Mouse (Mus musculus) midbrain, embryonic 14.5 days (tissue): ENCODE data around the gene Vmn1r114. TPM values are rescaled to one million over a fixed set of nuclear protein-coding genes. Genes with fewer than 3 reads are reported as not detected.
"Not testable (repeated sequence)": the region's sequence is repeated elsewhere in the genome, so short reads cannot be mapped to it uniquely, and the experiment has no call there.

Experiments used
- ATAC-seq: fragments of 200-750 bp; cut with Nextera tagmentation; 2 replicates; pipeline ENCODE4 v1.8.0; 2017; ENCODE audit warnings: moderate number of reproducible peaks, moderate library complexity; ENCODE audit not compliant: low FRiP score, low TSS enrichment
- DNase-seq: peaks from one replicate; pipeline ENCODE4 v3.0.0-alpha.2; 2015
- H3K27ac ChIP-seq: fragments of 300-500 bp; sonication (generic); replicated peaks from 2 replicates; pipeline ENCODE4 v1.5.1; 2014; ENCODE audit warnings: mild to moderate bottlenecking, low read depth, low read length, moderate library complexity
- H3K27me3 ChIP-seq: fragments of 300-500 bp; sonication (generic); 2 replicates; pipeline ENCODE4 v1.6.1; 2014; ENCODE audit warnings: low read length, control low read depth, mixed read lengths; ENCODE audit not compliant: control insufficient read depth, insufficient read depth
- H3K36me3 ChIP-seq: fragments of 300-500 bp; sonication (generic); 2 replicates; pipeline ENCODE4 v1.6.1; 2014; ENCODE audit warnings: low read length, control low read depth; ENCODE audit not compliant: control insufficient read depth, insufficient read depth
- H3K4me1 ChIP-seq: fragments of 300-500 bp; sonication (generic); 2 replicates; pipeline ENCODE4 v1.6.1; 2014; ENCODE audit warnings: mild to moderate bottlenecking, antibody characterized with exemption, low read length, control low read depth; ENCODE audit not compliant: control insufficient read depth, insufficient read depth
- H3K4me2 ChIP-seq: fragments of 300-500 bp; sonication (generic); 2 replicates; pipeline ENCODE4 v1.6.1; 2014; ENCODE audit warnings: mild to moderate bottlenecking, low read length, moderate library complexity
- H3K4me3 ChIP-seq: fragments of 300-500 bp; sonication (generic); replicated peaks from 2 replicates; pipeline ENCODE4 v1.5.1; 2014; ENCODE audit warnings: low read depth, low read length
- H3K9ac ChIP-seq: fragments of 300-500 bp; sonication (generic); replicated peaks from 2 replicates; pipeline ENCODE4 v1.6.1; 2014; ENCODE audit warnings: mild to moderate bottlenecking, low read length, moderate library complexity
- H3K9me3 ChIP-seq: fragments of 300-500 bp; sonication (generic); 2 replicates; pipeline ENCODE4 v1.6.1; 2016; ENCODE audit warnings: low read length, control low read depth, mixed read lengths; ENCODE audit not compliant: control insufficient read depth
- WGBS: fragments of 180-500 bp; shearing (Covaris S2); extraction: QIAGEN DNeasy Blood & Tissue Kit; methylation state at CpG from one replicate; pipeline ENCODE4 v1.1.7; 2014; 5-methylcytosine and 5-hydroxymethylcytosine counted together
- polyA plus RNA-seq: library from polyadenylated mRNA; unstranded; fragments of >200 nt; fragmentation: Nextera tagmentation; extraction: Ambion mirVana; gene quantifications from 2 replicates; pipeline ENCODE4 v1.2.1, GENCODE M21; 2014

The Vmn1r114 gene
- polyA plus RNA-seq, result not detected in 2 replicates

GRCm38 (mm10) chr7:20812086-20812485 lies at the start of gene Vmn1r114:
TSS of gene Vmn1r114 (minus strand) at chr7:20812186.
- H3K9ac ChIP-seq, H3K4me2 ChIP-seq, H3K9me3 ChIP-seq, H3K4me1 ChIP-seq, DNase-seq, H3K4me3 ChIP-seq, ATAC-seq, H3K27me3 ChIP-seq, H3K36me3 ChIP-seq, H3K27ac ChIP-seq: not testable (repeated sequence)
- WGBS, result no CpG with 5 or more reads among the region's 5 CpGs

GRCm38 (mm10) chr7:20844885-20845284 lies 32.9 kb upstream of the Vmn1r114 start, which contains the start of gene Vmn1r115:
TSS of gene Vmn1r115 (minus strand) at chr7:20844985.
- not testable (repeated sequence) for H3K4me2 ChIP-seq, H3K36me3 ChIP-seq, ATAC-seq, H3K9me3 ChIP-seq, DNase-seq, H3K9ac ChIP-seq, H3K27ac ChIP-seq, H3K4me1 ChIP-seq, H3K27me3 ChIP-seq, H3K4me3 ChIP-seq
- WGBS, result 92% methylated on average over 1 of the region's 3 CpGs

- H3K36me3 ChIP-seq, H3K4me2 ChIP-seq, DNase-seq, H3K4me3 ChIP-seq, H3K9me3 ChIP-seq, H3K9ac ChIP-seq, H3K27me3 ChIP-seq, H3K4me1 ChIP-seq, H3K27ac ChIP-seq, ATAC-seq: not testable (repeated sequence)
- 57% methylated on average over 2 of the region's 2 CpGs for WGBS
Observed at GRCm38 (mm10) chr7:20786985-20787384, 25.0 kb downstream of the Vmn1r114 start, which contains the start of gene Vmn1r113. TSS of gene Vmn1r113 (plus strand) at chr7:20787285.

GRCm38 (mm10) chr7:20770885-20771284 lies 41.1 kb downstream of the Vmn1r114 start, which contains the start of gene Vmn1r112:
TSS of gene Vmn1r112 (plus strand) at chr7:20771185.
- not testable (repeated sequence) for H3K4me3 ChIP-seq, DNase-seq, H3K4me1 ChIP-seq, ATAC-seq, H3K27ac ChIP-seq, H3K4me2 ChIP-seq, H3K9me3 ChIP-seq, H3K9ac ChIP-seq, H3K36me3 ChIP-seq, H3K27me3 ChIP-seq
- WGBS, result no CpG with 5 or more reads among the region's 3 CpGs

Other genes starting within 250 kb of the Vmn1r114 start
- gene Gm4141, start 235.9 kb downstream of the Vmn1r114 start, polyA plus RNA-seq, result not detected in 2 replicates
- not detected in 2 replicates for gene Gm4513, start 213.2 kb downstream of the Vmn1r114 start, polyA plus RNA-seq
- not detected in 2 replicates for gene Vmn1r107, start 143.3 kb downstream of the Vmn1r114 start, polyA plus RNA-seq
- gene Vmn1r111, start 109.0 kb downstream of the Vmn1r114 start, polyA plus RNA-seq, result not detected in 2 replicates
- not detected in 2 replicates for gene Gm10668, start 81.6 kb downstream of the Vmn1r114 start, polyA plus RNA-seq
- not detected in 2 replicates for gene Vmn1r112, start 41.0 kb downstream of the Vmn1r114 start, polyA plus RNA-seq
- not detected in 2 replicates for gene Vmn1r113, start 24.9 kb downstream of the Vmn1r114 start, polyA plus RNA-seq
- gene Vmn1r115, start 32.8 kb upstream of the Vmn1r114 start, polyA plus RNA-seq, result not detected in 2 replicates
- gene Vmn1r116, start 60.1 kb upstream of the Vmn1r114 start, polyA plus RNA-seq, result not detected in 2 replicates
- not detected in 2 replicates for gene Vmn1r117, start 71.9 kb upstream of the Vmn1r114 start, polyA plus RNA-seq
- gene Vmn1r118, start 100.2 kb upstream of the Vmn1r114 start, polyA plus RNA-seq, result not detected in 2 replicates
- gene Vmn1r119, start 200.3 kb upstream of the Vmn1r114 start, polyA plus RNA-seq, result not detected in 2 replicates
- gene Vmn1r120, start 241.6 kb upstream of the Vmn1r114 start, polyA plus RNA-seq, result not detected in 2 replicates